Mouse (Mus musculus) B cell, adult 67 days (primary cell): ENCODE measurements around the gene Tlr4. TPM values are rescaled to one million over a fixed set of nuclear protein-coding genes. Genes with fewer than 3 reads are reported as not detected.

Experiments
- total RNA-seq, 2 experiments: library from RNA; stranded (reverse); gene quantifications; 4 replicates each; pipeline ENCODE4 v1.2.4; 2023

Tlr4 gene
- total RNA-seq, result 10 to 100 TPM; 13.4 to 13.7 TPM

DNA sequence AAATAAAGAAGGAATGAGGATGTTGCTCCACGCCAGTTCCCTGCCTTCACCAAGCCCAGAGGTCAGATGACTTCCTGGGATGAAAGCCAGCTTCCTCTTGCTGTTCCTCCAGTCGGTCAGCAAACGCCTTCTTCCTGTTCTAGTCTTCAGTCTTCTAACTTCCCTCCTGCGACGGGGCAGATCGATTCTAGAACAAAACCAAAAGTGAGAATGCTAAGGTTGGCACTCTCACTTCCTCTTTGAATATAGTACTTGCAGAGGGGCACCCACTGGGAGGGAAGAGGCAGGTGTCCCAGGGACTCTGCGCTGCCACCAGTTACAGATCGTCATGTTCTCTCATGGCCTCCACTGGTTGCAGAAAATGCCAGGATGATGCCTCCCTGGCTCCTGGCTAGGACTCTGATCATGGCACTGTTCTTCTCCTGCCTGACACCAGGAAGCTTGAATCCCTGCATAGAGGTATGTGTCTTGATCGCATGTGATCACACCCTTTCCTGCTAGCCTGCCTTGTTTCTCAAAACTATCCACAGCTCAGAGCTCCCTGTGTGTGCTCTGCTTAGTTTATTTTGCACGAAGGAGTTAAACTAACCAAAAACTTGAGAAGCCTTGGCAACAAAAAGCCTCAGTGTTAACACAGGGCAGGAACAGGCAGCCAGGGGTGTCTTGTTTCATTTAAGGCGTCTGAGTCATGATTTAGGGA, at the start of gene Tlr4:
TSS of gene Tlr4 (plus strand) at position 122 of the 700 bp plus-strand sequence.

